Mouse (Mus musculus) bone marrow, adult 2 months (tissue): ENCODE results near the gene Inava.

Experiments used
- CTCF ChIP-seq: fragments of 200-500 bp; IDR thresholded peaks from 2 replicates; pipeline ENCODE4 v1.5.1; 2011; ENCODE audit warnings: low read length, control low read depth; ENCODE audit not compliant: control insufficient read depth, insufficient read depth
- POLR2A ChIP-seq: fragments of 200-500 bp; IDR thresholded peaks from 2 replicates; pipeline ENCODE4 v1.6.1; 2011; ENCODE audit warnings: low read depth, mild to moderate bottlenecking, control low read depth, low read length, borderline replicate concordance; ENCODE audit not compliant: control insufficient read depth

DNA sequence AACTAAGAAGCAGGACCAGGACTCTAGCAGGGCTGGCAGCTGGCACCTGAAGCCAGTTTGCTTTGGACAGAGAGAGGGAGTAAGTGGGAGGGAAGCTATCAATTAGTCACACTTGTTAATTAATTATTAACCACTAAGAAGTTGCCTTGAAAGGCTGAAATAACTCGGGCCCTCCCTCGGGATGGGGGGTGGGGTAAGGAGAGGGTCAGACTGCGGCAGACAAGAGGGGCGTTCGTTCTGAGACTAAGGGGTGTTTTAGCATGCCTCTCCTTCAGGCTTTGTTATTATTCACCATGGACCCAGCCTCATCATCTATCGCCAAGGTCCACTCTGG is 5.1 kb downstream of the Inava start:
- TF ChIP-seq CTCF = no peak
- no peak for TF ChIP-seq POLR2A
